Mouse (Mus musculus): ENCODE results near the gene Alpi. TPM values are rescaled to one million over a fixed set of nuclear protein-coding genes. Genes with fewer than 3 reads are reported as not detected.

Alpi gene
- total RNA-seq, 2 experiments from 2014 or later: not detected

DNA sequence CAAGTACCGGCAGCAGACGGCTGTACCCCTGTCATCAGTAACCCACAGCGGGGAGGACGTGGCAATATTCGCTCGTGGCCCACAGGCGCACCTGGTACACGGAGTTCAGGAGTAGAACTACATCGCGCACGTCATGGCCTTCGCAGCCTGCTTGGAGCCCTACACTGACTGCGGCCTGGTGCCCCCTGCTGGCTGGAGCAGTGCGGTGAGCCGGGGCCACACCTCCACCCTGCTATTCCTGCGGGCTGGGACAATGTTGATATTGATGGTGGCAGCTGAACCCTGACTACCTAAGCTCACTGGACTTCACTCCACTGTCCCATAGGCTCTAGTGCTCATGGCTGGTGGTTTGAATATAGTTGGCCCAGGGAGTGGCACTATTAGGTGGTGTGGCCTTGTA lies 30.7 kb downstream of the Alpi start:
- intact Hi-C loops (cut with DNase I): no loop called here
- DNase-seq (ENCODE audit: low spot score): no peak

DNA sequence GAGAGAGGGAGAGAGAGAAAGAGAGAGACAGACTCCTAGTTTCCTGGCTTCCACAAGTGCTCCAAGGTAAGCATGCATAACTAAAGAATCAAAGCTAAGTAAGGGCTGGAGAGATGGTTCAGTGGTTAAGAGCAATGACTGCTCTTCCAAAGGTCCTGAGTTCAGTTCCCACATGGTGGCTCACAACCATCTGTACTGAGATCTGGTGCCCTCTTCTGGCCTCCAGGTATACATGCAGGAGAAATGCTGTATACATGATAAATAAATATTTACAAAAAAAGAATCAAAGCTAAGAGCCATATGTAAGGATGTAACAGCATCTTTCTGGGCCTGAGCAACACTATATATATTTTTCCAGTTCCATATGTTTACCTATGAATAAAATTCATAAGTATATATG lies 40.5 kb downstream of the Alpi start:
- intact Hi-C loops (cut with DNase I): no loop called here
- DNase-seq (ENCODE audit: low spot score): no peak

DNA sequence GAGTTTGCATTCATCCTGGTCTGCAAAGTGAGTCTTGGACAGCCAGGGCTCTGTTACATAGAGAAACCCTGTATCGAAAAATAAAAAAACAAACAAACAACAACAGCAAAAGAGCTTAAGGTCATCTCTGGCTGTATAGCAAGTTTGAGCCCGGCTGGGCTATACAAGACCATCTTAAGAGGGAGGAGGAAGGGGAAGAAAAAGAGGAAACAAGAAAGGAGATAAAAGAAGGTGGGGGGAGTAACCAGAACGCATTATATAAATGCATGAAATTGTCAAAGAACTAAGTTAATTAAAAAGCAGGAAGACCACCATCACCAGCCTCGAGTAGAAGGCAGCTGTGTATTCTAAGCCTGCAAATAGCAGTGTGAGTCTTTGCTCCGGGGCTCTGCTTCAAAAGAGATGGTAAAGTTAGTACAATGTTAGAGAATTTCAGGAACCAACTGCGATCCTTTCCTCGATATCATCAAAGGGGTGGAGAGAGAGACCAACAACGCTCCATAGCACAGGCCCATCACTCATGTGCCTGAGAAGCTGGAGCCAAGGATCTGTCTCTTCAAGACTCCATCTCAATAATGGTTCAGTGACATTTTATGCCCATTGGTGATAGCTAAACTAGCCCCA lies 42.3 kb downstream of the Alpi start:
- intact Hi-C loops (cut with DNase I): no loop called here
- DNase-seq (ENCODE audit: low spot score): no peak

DNA sequence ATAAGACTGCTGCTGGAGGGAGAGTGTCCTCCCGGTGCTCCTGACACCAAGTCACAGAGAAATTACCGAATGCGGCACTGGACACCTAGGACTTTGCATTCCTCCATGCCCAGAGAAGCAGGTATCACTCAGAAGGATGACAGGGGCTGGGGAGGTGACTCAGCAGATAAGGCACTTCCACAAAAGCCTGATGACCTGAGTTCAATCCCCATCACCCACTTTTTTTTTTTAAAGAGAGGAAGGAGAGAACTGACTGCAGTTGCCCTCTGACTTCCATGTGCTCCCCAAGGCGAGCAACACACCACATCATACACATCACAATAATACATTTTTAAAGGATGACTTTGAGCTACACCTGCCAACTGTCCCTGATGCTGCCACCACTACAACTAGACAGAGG lies 44.3 kb downstream of the Alpi start:
- DNase-seq (ENCODE audit: low spot score): no peak
- intact Hi-C loops (cut with DNase I): no loop called here

DNA sequence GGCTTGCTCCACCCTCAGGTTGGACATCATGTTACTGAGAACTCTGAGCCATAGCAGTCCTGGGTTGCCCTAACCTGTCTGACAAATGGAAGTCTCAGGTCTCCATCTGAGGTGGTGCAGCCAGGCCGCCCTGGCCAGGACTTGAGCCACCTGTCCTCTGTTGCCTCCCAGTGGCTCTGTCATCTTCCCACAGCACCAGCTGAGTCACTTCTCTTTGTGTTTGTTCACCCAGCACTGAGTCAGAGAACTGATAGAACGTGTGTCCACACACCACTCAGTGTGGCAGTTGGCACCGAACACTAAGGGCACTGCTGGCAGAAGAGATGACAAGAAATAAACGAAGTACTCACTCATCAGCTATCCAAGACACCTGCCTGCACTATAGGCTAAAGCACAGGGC lies 50.0 kb downstream of the Alpi start:
- intact Hi-C loops (cut with DNase I): no loop called here
- no peak for DNase-seq (ENCODE audit: low spot score)

DNA sequence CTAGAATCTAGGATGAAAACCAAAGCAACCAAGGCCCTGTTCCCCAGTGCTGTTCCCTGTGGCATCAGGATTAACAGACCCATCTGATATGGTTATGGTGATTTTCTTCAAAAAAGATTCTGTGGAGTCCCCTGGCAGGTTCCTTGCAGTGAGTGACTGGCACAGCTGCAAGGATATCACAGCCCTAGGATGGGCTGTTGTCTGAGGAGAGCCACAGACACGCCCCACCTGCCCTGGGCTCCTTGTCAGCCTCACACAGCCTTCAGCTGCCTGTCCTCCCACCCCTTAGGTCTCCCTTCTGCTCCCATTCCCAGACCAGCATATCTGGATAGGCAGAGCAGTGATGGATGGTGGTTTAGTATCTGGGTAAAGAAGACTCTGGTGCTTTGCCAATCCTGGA lies 50.7 kb downstream of the Alpi start:
- DNase-seq (ENCODE audit: low spot score): no peak
- intact Hi-C loops (cut with DNase I): no loop called here

DNA sequence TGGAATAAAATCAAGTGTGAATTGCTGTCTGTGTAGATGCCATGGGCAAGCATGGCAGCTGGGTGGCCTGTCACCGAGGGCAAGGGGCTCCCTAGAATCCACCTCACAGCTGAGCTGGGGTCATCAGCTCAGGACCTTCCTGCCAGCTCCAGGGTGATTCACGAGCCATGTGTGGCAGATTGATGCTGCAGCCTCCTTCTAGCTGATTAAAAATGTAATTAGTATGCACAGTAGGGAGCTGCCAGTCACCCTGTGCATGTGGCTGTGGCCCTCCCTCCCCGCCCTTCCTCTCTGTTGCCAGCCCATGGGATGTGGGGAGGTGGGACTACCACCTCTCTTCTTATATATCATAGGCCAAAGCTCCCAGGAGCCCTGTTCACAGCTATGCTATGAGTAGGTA lies 51.3 kb downstream of the Alpi start:
- DNase-seq (ENCODE audit: low spot score): no peak

More for the DNA sequence above, 51.3 kb downstream of the Alpi start:
- intact Hi-C loops (cut with DNase I): no loop called here

Other genes with a start within 250 kb of the Alpi start
- gene Alppl2, start 11.7 kb downstream of the Alpi start, total RNA-seq (2021): not detected
- gene Akp3, start 23.4 kb upstream of the Alpi start, total RNA-seq (2021): not detected
- not detected for gene Ecel1, start 54.9 kb upstream of the Alpi start, total RNA-seq (2021)
- not detected for gene Prss56, start 81.7 kb upstream of the Alpi start, total RNA-seq (2021)
- not detected for gene Chrnd, start 89.0 kb upstream of the Alpi start, total RNA-seq (2021)
- not detected for gene Chrng, start 103.1 kb upstream of the Alpi start, total RNA-seq (2021)
- 10 to 100 TPM; 47.5 to 52.2 TPM for gene Eif4e2, start 112.3 kb upstream of the Alpi start, total RNA-seq (2021)
- gene Efhd1, start 162.8 kb upstream of the Alpi start, total RNA-seq (2021): 1 to 10 TPM; 3.2 to 3.3 TPM
- gene Gigyf2, start 225.4 kb upstream of the Alpi start, total RNA-seq (2021): 10 to 100 TPM; 46.5 to 46.8 TPM

All from heart, postnatal 25 days (tissue).